Mouse (Mus musculus): ENCODE measurements around the gene Ripor3. TPM values are rescaled to one million over a fixed set of nuclear protein-coding genes. Genes with fewer than 3 reads are reported as not detected.

Ripor3 gene
- total and polyA plus RNA-seq, 3 experiments = 0.17 TPM; not detected in 2

DNA sequence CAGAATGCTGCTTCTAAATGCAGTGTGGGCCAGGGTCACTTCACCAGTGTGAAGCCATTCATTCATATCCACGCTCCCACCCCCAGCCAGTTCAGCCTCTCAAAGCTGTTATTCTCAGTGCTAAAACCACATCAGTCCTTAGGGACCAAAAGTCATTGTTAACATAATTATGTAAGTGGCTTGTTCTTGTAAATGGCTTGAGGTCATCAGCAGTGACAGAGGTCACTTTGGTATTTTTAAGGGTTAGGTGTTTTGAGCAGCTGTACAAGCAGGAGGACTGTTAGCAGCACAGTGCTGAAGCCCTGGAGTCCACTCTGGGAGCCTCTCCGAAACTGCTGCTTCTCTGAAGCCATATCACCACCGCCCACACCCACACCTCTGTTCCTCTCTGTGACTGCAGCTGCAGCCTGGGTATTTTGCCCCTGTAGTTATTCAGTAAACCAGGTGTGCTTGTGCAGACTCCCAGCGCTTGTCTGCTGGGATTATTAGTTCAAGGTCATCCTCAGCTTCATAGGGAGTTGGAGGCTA, 51.0 kb downstream of the Ripor3 start:
- TF ChIP-seq MYC (IDR thresholded peaks at IDR 0.05; ENCODE audit: low read depth, low read length) (0 out of 2 replicates have a peak, but pooled peaks have one; percentile 6), SMC3 (IDR thresholded peaks at IDR 0.05; ENCODE audit: low read depth, low read length) (no peak), NRF1 (IDR thresholded peaks at IDR 0.05; ENCODE audit: low read depth, low read length) (0 out of 2 replicates have a peak, but pooled peaks have one; percentile 19), ZMIZ1 (IDR thresholded peaks at IDR 0.05; ENCODE audit: low read depth, low read length) (0 out of 2 replicates have a peak, but pooled peaks have one; percentile 11), CHD1 (IDR thresholded peaks at IDR 0.05; ENCODE audit: low read depth, low read length) (no peak), BHLHE40 (IDR thresholded peaks at IDR 0.05; ENCODE audit: low read depth, low read length) (peak; percentile 50), ETS1 (conservative IDR thresholded peaks at IDR 0.05; ENCODE audit: low read depth, low read length) (peak; percentile 92), E2F4 (IDR thresholded peaks at IDR 0.05; ENCODE audit: insufficient replicate concordance, low read depth, low read length) (no peak), MEF2A (IDR thresholded peaks at IDR 0.05; ENCODE audit: borderline replicate concordance, low read depth, low read length) (peak; percentile 77; the same call in 1 of the 2 replicates), CHD2 (IDR thresholded peaks at IDR 0.05; ENCODE audit: low read length) (peak; percentile 48; the same call in 1 of the 2 replicates), USF1 (IDR thresholded peaks at IDR 0.05; ENCODE audit: low read depth, low read length) (no peak), TCF12 (IDR thresholded peaks at IDR 0.05; ENCODE audit: low read depth, low read length) (peak; percentile 95), ZKSCAN1 (IDR thresholded peaks at IDR 0.05; ENCODE audit: borderline replicate concordance, low read depth, low read length) (no peak), MXI1 (IDR thresholded peaks at IDR 0.05; ENCODE audit: low read depth, low read length) (peak; percentile 49; the same call in 1 of the 2 replicates), EP300 (IDR thresholded peaks at IDR 0.05; ENCODE audit: low read length) (peak; percentile 73), KAT2A (IDR thresholded peaks at IDR 0.05; ENCODE audit: insufficient replicate concordance, low read length) (no peak), POLR2AphosphoS2 (IDR thresholded peaks at IDR 0.05; ENCODE audit: low read depth, low read length) (no peak), UBTF (IDR thresholded peaks at IDR 0.05; ENCODE audit: low read depth, low read length) (peak; percentile 27; the same call in 1 of the 2 replicates), IRF4 (IDR thresholded peaks at IDR 0.05; ENCODE audit: low read depth, low read length) (peak; percentile 72), SIN3A (IDR thresholded peaks at IDR 0.05; ENCODE audit: low read length) (0 out of 2 replicates have a peak, but pooled peaks have one; percentile 8), RCOR1 (conservative IDR thresholded peaks at IDR 0.05; ENCODE audit: low read depth, low read length) (no peak)
- dilution Hi-C loops (cut with MboI; ENCODE audit: extremely low pct_ligation_motif_present, extremely low pct_unique_long_range_greater_than_20kb, low sequenced_read_pairs) (no loop called here), in situ Hi-C loops (cut with MboI; ENCODE audit: low pct_ligation_motif_present, low pct_unique_long_range_greater_than_20kb, low sequenced_read_pairs) (no loop called here)
- H3K4me2 ChIP-seq (ENCODE audit: insufficient read depth, low read depth, poor library complexity, severe bottlenecking) = peak overlapping the region; percentile 97
- peaks cover 17 to 54% of the 10 kb centered on the region in 2 experiments for H3K36me3 ChIP-seq (replicated peaks in 1 of 2; ENCODE audit: control insufficient read depth in 1 of 2, insufficient read depth in 1 of 2, low read length in 1 of 2)
- no peaks in the 10 kb centered on the region for H3K27me3 ChIP-seq (replicated peaks)
- DNase-seq (ENCODE audit: extremely low read depth) = peak; percentile 77
- H3K4me1 ChIP-seq (ENCODE audit: control insufficient read depth in 1 of 2, insufficient read depth in 2 of 2) = peaks cover 62 to 93% of the 10 kb centered on the region in 2 experiments
- H3K79me2 ChIP-seq (replicated peaks; ENCODE audit: control insufficient read depth, extremely low read depth, insufficient read depth, poor library complexity, severe bottlenecking) = peaks cover 80% of the 10 kb centered on the region
- no peaks in the 10 kb centered on the region for H3K9me3 ChIP-seq (replicated peaks; ENCODE audit: low read length)
- H3K4me3 ChIP-seq (replicated peaks in 1 of 3; ENCODE audit: low read depth in 2 of 3, low read length in 2 of 3, poor library complexity in 1 of 3) = peak overlapping the region in 1 of 3 experiments; percentile 50
- peak overlapping the region; percentile 28; the same call in 1 of the 2 replicates for H3K9ac ChIP-seq (ENCODE audit: insufficient read depth, low read depth)
- peak overlapping the region; percentile 99 for H3K27ac ChIP-seq (ENCODE audit: insufficient read depth, low read depth)

Data from CH12.LX (cell line).